Mouse (Mus musculus) spleen, postnatal 10 days (tissue): ENCODE data around the gene Thrap3.
"Not testable (repeated sequence)": the region's sequence is repeated elsewhere in the genome, so short reads cannot be mapped to it uniquely, and the experiment has no call there.

Experiments
- DNase-seq, 2 experiments: peaks; one replicate each; pipeline ENCODE4 v3.0.0; 2021 to 2022; ENCODE audit warnings: low spot score in 2 of 2

The Thrap3 gene

DNA sequence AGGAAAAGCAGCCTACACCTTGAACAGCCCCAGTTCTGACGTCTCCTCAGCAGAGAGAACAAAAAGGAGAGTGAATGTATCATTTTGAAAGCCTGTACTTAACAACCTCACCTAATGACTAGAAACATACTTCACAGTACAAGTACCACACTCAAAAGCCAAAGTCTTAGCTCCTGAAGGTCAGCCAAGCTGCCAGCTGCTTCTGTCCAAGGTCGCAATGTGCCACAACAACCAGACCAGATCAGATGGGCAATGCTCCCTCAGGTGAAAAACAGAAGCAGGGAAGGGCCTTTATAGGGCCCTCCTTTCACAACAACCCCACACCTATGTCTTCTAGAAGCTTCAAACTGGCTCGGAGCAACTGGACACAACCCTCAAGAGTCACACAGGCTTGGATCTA, 36.5 kb downstream of the Thrap3 start:
- DNase-seq, result no peak

DNA sequence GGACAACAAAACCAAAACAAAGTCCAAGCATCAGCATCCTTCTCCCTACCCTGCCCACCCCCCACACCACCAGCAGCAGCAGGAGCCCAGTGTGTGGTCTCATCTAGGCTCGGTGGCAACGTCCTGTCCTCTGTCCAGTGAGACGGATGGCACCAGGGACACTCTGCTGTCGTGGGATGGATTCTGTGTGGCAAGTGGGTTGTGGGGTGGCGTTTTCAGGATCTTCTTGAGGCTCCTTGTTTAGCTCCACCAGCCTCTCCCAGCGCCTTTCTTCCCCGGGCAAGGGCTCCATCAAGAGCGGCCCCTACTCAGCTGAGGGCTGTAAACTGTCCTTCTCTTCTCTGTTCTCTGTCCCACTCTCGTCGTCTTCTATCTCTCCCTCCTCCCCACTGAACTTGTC, 37.5 kb downstream of the Thrap3 start:
- not testable (repeated sequence) for DNase-seq

DNA sequence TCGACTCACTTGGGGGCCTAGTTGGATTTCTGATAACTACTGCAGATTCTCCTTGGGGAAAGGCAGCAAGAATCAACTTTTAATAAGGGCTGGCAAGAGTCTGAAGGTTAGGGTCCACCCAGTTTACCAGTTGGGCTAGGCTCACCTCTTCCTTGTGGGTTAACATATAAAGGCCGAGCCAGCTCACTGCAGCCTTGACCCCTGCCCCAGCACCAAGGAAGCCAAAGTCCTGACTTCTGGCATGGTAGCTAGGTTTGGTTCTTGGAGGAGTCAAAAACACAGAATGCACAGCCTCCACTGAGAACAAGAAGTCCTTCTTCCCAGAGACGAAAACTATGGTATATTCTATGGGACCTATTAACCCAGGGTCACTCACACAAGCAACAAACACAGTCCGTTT, 38.9 kb downstream of the Thrap3 start:
- no peak for DNase-seq

DNA sequence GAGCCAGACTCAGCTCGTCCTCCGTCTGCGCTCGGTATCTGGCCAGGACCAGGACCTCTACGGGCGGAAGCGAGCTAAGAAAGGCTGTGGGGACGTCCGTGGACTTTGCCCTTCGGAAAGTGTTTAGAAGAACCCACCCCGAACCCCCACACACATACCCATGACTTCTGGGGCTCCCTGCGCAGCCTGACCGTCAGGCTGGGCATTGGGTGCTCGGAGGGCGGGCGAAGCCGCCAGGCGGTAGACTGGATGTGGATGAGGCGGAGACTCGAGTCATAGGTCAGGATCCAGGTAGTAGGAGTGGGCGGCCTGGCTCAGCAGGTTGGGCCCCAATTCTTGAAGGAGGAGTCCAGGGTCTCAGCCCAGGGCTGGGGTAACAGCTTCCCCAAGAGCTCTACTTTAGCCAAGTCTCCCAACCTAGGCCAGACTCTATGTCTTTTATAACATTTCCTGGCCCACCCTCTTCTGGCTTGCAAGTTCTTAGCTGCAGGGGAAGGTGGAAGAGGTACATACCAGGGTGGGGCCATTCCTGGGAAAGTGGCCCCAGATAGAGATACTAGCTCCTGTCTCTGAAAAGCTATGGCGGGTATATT, 39.4 kb downstream of the Thrap3 start, which contains the start of gene Sh3d21:
Sh3d21 (minus strand) TSS at position 425 of the 593 bp plus-strand sequence.
- DNase-seq, result no peak

DNA sequence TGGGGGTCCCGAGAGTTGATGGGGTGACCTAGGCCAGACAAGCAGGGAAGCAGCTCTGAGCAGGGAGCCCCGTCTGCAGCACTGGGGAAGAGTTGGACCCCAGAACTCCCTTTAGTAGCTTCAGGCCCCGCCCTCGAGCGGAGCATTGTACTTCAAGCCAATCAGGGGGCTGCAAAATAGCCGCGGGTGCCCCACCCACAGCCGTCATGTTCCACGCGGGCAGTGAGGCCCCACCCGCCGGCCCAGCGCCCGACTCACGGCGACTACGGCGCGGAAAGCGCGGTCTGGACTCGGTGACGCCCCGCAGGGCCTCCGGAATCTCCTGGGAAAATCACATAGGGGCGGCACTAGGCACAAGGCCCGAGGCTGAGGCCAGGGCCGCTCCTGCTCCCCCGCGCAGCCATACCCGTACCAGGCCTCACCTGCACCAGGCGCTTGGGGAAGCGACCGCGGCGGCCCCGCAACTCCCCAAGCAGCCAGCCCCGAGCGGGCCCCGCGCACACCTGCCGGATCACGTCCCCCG, 40.0 kb downstream of the Thrap3 start:
- peak; percentile 58 to 85 for DNase-seq

DNA sequence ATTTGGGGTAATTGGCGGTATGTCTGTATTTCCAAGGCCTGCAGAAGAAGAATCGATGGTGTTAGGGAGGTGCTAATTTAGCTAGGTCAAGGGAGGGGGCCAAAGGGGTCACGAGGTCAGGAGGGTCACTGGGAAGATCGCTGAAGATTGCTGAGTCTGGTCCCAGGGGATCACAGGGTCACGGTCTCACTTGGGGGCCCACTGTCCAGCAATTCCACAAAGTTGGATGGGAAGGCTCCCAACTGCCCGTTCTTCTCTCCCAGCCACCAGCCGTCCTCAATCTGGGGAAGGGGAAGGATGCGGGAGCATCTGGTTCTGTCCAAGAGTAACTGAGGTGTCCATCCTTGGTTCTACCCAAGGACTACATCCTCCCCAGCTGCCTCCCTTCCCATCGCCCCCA, 40.6 kb downstream of the Thrap3 start:
- no peak for DNase-seq

DNA sequence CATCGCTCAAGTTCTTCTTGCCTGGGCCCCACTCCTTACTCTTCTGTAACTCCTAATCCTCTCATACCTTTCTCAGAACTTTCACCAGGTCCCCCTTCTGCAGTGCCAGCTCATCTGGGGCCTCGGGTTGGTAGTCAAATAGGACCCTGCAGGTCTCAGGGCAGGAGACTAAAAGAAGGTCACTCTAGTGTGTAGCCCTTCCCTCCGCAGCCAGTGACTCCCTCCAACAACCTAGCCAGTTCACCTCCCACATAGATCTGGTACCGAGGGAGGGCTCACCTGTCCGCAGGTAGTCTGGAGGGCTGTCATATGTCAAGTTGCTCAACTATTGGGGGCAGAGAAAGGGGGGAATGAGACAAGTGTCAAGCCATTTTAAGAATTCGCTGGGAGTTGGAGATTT, 41.1 kb downstream of the Thrap3 start:
- DNase-seq, result no peak

DNA sequence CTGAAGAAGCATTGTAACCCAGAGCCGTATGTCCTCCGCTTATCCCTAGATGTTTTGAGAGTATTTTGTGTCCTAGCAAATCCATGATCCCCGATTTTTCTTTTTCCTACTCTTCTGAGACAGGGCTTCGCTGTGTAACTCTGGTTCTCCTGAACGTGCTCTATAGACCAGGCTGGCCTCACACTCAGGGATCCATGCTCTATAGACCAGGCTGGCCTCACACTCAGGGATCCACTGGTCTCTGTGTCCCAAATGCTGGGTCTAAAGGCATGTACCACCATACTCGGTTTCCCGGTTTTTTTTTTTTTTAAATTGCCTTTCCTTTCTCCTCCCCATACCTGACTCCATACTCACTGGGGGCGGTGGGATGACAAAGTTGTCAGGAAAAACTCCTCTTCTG, 41.6 kb downstream of the Thrap3 start:
- DNase-seq, result no peak

DNA sequence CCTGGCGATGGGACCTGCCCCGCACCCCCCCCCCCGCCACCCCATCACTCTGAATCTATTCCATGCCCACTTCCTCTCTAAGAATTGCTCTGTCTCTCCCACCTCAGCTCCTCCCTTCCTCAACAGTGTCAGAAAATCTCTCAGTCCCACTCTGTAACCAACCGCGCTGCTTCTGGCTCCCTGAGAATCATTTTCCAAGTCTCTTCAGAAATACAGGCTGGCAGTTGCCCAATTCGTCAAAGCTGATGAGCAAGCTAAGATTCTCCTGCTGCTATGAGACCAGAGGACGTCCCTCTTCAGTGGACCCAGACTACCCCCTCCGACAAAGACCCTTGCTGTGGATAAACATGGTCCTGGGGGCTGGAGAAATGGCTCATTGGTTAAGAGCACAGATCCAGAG, 43.1 kb downstream of the Thrap3 start:
- DNase-seq, result no peak

DNA sequence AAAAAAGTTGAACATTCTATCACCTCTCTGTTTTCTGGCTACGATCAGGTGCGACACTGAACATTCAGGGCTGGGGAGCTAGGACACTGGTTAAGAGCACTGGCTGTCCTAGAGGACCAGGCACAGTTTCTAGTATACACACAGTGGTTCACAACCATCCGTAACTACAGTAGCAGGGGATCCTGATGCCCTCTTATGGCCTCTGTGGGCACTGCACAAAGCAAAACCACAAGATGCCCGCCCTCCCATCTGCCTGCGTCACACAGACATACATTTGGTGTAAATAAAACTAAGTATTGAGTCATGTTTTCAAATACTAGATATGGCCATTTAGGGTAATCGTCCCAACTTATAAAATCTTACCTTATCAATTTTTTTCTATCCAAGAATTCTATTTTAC, 45.0 kb downstream of the Thrap3 start:
- DNase-seq, result peak in 1 of 2 experiments; percentile 58

DNA sequence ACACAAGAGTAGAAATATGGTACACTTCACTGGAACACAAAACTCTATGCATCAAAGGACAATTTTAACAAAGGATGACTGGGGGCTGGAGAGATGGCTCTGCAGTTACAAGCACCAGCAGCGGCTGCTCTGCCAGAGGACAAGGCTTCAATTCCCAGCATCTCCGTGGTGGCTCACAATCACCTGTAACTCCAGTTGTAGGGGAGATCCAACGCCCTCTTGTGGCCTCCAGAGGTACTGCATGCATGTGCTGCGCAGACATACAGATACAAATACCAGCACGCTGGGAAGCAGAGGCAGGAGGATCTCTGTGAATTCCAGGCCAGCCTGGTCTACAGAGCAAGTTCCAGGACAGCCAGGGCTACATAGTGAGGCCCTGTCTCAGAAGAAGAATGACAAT, 45.9 kb downstream of the Thrap3 start:
- peak; percentile 41 to 68 for DNase-seq

DNA sequence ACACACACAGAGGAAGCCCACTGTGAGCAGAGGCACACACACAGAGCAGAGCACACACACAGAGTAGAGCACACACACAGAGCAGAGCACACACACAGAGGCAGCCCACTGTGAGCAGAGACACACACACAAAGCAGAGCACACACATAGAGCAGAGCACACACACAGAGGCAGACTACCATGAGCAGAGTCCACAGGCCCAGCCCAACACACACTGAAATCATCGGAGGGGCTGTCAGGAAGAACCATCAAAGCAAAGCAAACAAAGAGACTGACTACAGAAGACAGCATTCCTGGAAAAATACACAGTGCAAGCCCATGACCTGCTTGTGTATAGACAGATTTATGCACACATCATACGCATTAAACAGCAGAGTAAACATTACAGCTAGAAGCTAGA, 46.7 kb downstream of the Thrap3 start:
- no peak for DNase-seq

DNA sequence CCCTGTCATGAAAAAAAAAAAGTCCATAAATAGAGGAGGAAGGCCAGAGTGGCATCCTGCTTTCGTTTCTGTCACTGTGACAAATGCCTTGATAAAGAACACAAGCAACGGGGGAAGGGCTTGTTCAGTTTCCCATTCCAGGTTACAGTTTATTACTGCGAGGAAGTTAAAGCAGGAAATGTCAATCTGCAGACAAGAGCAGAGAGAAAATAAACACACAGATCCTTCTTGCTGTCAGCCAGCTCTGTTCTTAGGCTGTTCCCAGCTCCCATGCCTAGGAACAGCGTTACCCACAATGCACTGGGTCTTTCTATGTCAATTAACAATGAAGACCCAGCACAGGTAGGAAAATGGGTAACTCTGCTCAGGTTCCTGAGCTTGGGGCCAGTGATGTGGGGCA, 47.4 kb downstream of the Thrap3 start:
- no peak for DNase-seq

DNA sequence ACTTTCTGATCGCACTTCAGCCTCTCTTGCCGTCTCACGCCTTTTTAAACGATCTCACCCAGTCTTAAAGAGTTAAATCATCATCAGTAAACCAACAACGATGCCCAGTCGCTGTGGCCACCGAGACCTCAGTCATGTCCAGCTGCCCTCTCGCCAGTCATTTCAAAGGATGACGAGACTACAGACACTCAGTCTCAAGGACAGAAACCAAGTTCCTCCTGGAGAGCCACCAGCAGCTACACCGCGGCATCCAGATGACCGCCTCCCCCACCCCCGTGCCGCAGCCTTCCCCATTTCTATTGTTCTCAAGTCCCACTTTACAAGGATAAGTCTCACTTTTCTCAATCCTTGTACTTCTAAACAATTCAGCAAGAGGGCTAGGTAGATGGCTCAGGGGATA, 49.7 kb downstream of the Thrap3 start:
- no peak for DNase-seq

DNA sequence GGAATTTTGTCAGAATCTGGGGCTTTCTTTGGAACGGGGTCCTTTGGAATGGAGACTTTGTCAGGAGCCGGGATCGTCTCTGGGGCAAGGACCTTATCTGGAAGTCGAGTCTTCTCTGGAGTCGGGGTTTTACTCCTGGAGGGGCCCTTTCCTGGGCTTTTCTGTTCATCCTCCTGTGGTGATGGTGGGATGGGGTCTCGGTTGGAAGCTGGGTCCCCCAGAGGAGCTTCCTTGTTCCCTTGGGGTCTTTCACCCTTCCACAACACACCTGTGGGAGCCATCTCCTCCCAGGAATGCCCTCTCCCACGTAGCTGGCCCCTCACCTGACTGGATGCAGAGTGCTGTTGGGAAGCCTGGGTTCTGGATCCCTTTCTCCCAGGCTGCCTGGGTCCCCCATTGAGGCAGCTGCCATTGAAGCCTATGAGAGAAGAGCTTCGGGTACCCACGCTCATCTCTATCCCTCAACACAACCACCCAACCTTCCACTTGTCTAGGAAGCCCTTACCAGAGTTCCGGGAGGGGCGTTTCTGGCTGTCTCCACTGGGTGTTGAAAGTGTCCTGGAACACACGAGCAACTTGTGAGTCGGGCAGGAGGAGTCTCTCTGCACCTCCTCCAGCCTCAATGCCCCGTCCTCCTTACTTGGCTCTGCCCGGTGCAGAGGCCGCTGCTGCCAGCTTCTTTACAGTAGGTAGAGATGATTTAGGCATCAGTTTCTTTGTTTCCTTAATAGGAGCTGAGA, 50.7 kb downstream of the Thrap3 start:
- no peak for DNase-seq

DNA sequence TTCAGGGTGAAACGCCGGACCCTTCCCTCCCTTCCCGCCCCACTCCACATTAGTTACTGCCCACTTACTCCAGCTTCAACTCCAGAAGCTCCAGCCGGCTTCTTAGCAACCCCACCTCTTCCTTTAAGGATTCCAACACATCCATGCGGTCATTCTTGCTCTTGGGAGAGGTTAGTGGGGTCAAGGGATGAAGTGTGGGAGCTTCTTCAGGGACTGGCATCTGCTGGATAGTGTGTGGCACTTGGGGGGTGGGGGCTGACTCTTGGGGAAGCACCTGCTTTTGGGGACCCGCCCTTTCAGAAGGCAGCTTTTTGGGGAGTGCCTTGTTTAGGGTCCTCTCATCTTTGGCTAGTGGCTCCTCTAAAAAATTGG, 51.6 kb downstream of the Thrap3 start:
- no peak for DNase-seq

DNA sequence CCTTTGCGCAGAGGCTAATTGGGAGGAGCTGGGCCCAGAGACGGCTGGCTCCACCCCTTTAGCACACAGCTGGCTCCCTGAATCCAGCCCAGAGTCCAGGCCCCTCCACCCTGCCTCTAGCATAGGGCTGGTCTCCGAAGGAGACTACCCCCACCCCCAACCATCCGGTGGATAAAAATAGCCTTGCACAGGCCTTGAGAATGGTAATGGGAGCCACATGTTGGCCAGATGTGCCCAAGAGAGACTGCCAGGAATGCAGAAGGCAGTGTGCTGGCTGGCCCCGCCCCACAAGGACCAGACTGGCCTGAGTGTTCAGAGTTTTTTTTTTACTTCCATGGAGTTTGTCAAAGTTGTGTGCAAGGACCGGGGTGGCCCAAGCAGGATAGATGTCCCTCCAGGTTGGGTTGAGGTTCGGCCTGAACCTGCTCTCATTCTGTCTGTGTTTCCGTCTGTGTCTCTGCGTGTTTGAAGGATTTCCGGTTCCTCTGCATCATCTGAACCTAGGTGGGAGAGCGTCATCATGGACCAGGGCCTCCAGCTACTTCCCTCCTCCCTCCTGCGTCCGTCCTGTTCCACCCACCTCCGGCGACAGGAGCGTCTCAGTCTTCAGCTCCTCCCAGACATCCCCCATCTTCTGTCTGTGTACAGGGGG, 52.1 kb downstream of the Thrap3 start:
- peak in 1 of 2 experiments; percentile 33 for DNase-seq

DNA sequence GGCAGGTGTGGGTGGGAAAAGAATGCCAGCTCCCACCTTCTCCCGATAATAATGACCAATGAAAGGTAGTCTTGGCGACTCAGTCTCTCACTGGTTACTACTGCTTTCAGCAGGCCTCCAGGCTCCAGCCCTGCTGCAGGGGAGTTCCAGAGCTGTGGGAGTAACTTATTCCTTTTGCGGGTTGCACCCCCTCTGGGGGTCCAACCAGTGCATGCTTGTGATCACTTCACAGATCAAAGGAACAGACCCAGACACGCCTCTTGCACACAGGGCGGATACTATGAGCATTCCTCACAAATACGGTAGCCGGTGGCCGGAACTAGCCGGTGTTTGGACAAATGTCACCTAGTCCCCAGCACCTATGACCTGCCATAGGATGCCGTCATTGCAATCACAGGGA, 52.8 kb downstream of the Thrap3 start:
- DNase-seq, result no peak

DNA sequence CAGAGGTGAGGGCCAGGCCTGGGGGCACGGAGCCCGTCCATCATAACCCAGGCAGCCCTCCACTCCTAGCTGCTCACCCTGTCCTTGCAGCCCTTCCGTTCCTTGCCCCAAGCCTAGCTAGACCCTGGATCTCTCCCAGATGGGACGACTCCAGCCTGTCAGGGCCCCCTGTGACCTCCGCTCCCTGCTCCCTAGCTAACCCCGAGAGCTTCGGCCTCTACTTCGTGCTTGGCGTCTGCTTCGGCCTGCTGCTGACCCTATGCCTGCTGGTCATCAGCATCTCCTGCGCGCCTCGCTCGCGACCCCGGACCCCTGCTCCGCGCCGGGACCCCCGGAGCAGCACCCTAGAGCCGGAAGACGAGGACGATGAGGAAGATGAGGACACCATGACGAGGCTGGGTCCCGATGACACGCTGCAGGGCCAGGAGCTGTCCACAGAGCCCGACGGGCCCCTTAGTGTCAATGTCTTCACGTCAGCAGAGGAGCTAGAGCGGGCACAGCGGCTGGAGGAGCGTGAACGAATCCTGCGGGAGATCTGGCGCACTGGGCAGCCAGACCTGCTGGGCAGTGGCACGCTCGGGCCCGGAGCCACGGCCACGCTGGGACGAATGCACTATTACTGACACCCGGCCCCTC, 53.4 kb downstream of the Thrap3 start:
- DNase-seq, result no peak

DNA sequence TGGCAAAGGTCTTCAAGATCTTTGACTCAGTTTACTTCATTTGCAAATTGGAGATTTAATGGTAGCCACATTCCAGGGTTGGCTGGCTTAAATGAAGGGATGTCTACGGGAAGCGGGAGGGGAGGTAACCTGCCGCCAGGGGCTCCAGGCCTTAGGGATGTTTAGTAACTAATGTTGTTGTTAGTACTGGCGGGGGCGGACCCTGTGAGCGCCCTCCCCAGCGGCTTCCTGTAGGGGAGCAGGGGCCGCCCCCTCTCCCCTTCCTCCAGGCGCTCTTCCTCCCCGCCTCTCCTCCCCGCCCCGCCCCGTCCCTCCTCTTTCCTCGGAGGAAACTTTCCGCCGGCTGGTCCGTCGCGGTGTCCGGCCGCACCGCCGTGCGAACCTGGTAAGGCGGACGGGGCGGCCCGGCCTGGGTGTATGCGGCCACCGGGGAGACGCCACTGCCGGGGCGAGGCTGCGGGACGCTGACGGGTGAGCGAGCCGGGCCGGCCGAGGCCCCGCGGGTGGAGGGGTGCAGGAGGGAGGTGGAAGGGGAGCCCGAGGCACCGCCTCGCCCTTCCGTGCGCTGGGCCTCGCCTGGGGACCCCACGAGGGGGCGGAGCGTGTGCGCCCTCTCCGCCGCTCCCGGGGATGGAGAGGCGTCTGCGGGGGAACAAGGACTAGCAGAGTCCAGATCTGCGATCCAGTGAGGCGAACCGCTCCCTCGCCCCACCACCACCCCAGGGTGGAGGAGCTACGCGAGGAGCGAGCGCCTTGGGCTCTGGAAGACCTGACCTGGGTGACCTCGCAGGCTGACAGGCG, 54.2 kb downstream of the Thrap3 start:
- DNase-seq, result peak in 1 of 2 experiments; percentile 51

DNA sequence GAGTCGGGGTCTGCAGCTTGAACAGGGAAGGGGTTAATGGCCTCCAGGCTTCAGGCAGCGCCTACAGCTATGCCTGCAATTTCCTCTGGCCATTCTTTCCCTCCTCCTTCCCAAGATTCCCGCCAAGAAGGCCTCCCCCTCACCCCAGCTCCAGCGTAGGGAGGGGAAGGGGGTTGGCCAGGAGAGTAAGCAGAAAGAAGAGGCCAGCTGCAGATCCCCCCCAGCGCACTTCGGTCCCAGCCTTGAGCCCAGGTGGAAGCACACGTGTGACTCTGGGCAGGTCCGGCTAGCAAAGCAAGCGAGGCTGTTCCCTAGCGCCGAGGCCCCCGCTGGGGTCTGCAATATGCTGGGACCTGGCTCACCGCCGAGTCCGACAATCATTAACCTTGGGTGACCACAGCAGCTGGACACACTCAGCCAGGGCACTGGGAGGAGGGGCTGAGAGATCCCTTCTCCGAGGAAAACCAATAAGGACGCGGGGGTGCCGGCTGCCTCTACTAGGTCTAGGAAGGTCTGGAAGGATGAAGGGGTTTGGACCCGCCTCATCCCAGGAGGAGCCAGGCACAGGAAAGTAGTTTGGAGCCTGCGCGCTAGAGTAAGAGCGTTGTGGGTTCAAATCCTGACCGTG, 54.9 kb downstream of the Thrap3 start, which contains the start of gene Eva1b:
Eva1b (plus strand) TSS at position 212 of the 628 bp plus-strand sequence.
- DNase-seq, result peak in 1 of 2 experiments; percentile 36
